Mouse (Mus musculus): Measurements from ENCODE around the gene Rps16. TPM values are rescaled to one million over a fixed set of nuclear protein-coding genes. Genes with fewer than 3 reads are reported as not detected.

Gene Rps16
- total and polyA plus RNA-seq, 2 experiments from 2014 or later: 158 to 536 TPM

DNA sequence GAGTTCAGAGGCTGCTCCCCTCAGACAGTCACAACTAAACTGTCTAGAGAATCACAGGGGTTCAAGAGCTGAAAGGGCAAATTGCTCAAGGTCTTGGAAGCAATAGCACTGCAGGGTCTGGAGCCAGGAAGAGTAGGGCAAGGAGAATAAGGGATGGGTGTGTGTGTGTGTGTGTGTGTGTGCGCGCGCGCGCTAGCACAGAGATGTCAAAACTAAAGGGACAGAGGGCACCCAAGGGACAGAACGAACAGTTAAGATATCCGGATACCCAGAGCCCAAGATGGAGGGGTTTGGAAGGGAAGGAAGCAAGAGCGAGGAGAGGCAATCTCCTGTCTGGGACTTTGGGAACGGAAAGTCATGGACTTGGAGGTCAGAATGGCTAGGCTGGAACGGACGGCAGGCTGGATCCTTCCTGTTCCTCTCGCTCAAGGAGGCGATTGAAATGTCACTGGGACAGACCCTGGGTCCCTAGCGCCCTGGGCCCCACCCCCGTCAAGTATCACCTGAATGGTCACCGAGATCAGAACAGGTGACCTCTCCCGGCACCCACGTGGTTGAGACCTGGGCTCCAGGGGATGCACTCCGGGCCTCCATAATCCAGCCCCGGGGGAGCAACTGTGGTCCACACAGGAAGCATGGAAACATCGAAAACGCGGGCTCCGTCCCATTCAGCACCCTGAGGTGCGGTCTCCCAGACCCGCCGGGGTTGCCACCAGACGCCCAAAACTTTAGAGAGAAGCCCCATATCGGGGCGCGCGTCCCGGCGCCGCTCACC is 39.1 kb upstream of the Rps16 start:
- Histone ChIP-seq H3K4me2 (ENCODE audit: low read depth, low read length, poor library complexity, severe bottlenecking) (peak overlapping the region; percentile 67), H3K27me3 (ENCODE audit: insufficient read depth, low read length) (no peaks in the 10 kb centered on the region), H3K36me3 (ENCODE audit: insufficient read depth, low read length) (peaks cover 53% of the 10 kb centered on the region), H3K9me3 (ENCODE audit: low read length) (no peaks in the 10 kb centered on the region), H3K27ac (ENCODE audit: low read depth, low read length) (peak overlapping the region; percentile 58; the same call in 1 of the 2 replicates), H3K4me3 (ENCODE audit: low read depth, low read length) (peak overlapping the region; percentile 71), H3K9ac (replicated peaks; ENCODE audit: low read length, poor library complexity, severe bottlenecking) (peak overlapping the region; percentile 75), H3K4me1 (ENCODE audit: insufficient read depth, low read length) (no peaks in the 10 kb centered on the region)
- no peak for DNase-seq (ENCODE audit: low spot score)
- ATAC-seq (ENCODE audit: low FRiP score): peak; percentile 76
- TF ChIP-seq CTCF (IDR thresholded peaks at IDR 0.05): no peak
- 6% methylated on average over 35 of the region's 35 CpGs for WGBS

DNA sequence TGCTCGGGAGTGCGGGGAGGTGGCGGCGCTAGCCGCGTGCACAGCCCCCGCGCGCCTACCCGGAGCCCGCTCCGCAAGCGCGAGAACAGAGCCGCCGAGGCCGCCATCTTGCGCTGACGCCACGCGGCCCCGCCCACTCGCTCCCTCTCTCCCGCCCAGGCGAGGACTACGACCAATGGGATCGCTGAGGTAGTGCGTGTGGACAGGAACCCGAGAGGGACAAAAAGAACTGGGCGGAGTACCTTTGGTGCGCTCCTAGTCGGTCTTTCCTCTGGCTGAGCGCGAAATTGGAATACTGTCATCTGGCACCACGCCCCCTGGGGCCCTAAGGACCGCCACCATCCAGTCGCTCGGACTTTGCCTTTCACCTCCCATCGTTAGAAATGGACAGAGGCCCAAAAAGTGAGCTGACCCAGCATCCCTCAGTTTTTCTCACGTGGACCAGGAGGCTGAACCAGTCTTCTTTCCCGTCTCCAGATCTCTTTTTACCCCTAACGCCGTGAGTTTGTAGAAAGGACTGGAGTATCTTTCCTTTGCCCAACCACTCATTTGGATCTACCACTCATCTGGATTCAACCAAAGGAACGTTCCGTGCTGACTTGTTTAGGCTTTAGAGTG is 38.4 kb upstream of the Rps16 start, which contains the start of gene Timm50:
TSS of gene Timm50 (minus strand) at position 147 of the 618 bp plus-strand sequence.
- TF ChIP-seq CTCF (IDR thresholded peaks at IDR 0.05): peak; percentile 24
- ATAC-seq (ENCODE audit: low FRiP score) (peak; percentile 95), DNase-seq (ENCODE audit: low spot score) (peak; percentile 98)
- Histone ChIP-seq H3K27ac (ENCODE audit: low read depth, low read length) (peak within 1 kb of the TSS; percentile 58; the same call in 1 of the 2 replicates), H3K9me3 (ENCODE audit: low read length) (no peaks in the 10 kb centered on the region), H3K4me1 (ENCODE audit: insufficient read depth, low read length) (no peaks in the 10 kb centered on the region), H3K36me3 (ENCODE audit: insufficient read depth, low read length) (peaks cover 53% of the 10 kb centered on the region), H3K9ac (replicated peaks; ENCODE audit: low read length, poor library complexity, severe bottlenecking) (peak within 1 kb of the TSS; percentile 75), H3K27me3 (ENCODE audit: insufficient read depth, low read length) (no peaks in the 10 kb centered on the region), H3K4me3 (ENCODE audit: low read depth, low read length) (peak within 1 kb of the TSS; percentile 71), H3K4me2 (ENCODE audit: low read depth, low read length, poor library complexity, severe bottlenecking) (peak within 1 kb of the TSS; percentile 67)
- WGBS: under 1% methylated on average over 42 of the region's 45 CpGs

DNA sequence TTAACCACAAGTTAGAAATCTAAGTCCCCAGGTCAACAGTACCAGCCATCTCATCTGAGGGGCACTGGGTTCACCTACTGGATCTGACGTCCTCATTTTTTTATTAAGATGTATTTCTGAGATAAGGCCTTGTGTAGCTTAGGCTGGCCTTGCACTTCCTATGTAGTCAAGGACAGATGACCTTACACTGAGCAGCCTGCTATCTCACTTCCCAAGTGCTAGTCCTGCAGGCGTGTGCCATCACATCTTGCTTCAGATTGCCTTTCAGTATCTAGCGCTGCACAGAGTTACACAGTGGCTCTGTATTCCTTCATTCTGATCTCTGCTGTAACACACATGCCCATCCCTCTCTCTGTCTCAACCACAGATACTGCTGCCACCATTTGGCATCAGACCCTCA is 32.4 kb upstream of the Rps16 start:
- Histone ChIP-seq H3K4me2 (ENCODE audit: low read depth, low read length, poor library complexity, severe bottlenecking) (no peak overlapping the region), H3K4me1 (ENCODE audit: insufficient read depth, low read length) (no peaks in the 10 kb centered on the region), H3K27me3 (ENCODE audit: insufficient read depth, low read length) (no peaks in the 10 kb centered on the region), H3K4me3 (ENCODE audit: low read depth, low read length) (no peak overlapping the region), H3K9ac (replicated peaks; ENCODE audit: low read length, poor library complexity, severe bottlenecking) (no peak overlapping the region), H3K27ac (ENCODE audit: low read depth, low read length) (no peak overlapping the region), H3K9me3 (ENCODE audit: low read length) (no peaks in the 10 kb centered on the region), H3K36me3 (ENCODE audit: insufficient read depth, low read length) (peaks cover 77% of the 10 kb centered on the region)
- no peak for TF ChIP-seq CTCF (IDR thresholded peaks at IDR 0.05)
- no peak for ATAC-seq (ENCODE audit: low FRiP score)
- DNase-seq (ENCODE audit: low spot score): no peak
- 86% methylated on average over 3 of the region's 3 CpGs for WGBS

DNA sequence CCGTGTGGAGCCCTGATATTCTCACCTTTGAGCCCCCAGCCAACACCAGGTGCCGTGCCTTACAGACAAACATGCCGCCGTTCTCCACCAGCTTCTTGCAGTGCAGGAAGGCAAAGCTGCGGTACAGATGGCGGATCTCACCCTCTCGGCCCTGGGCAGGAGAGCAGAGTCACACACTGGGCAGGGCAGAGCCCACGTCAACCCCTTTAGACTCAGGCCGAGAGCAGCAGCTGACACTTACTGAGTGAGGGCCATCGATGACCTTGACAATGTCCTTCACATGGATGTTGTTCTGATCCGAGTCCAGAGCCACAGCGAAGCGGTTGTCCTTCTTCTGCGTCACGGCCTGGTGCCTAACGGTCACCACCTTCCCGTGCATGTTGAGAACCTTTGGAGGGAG is 31.7 kb upstream of the Rps16 start:
- no peak overlapping the region for H3K9ac ChIP-seq (replicated peaks; ENCODE audit: low read length, poor library complexity, severe bottlenecking)
- no peaks in the 10 kb centered on the region for H3K27me3 ChIP-seq (ENCODE audit: insufficient read depth, low read length)
- H3K9me3 ChIP-seq (ENCODE audit: low read length): no peaks in the 10 kb centered on the region
- no peak overlapping the region for H3K4me3 ChIP-seq (ENCODE audit: low read depth, low read length)
- DNase-seq (ENCODE audit: low spot score) (no peak), ATAC-seq (ENCODE audit: low FRiP score) (no peak)
- WGBS: 94% methylated on average over 17 of the region's 17 CpGs
- H3K27ac ChIP-seq (ENCODE audit: low read depth, low read length): no peak overlapping the region
- peaks cover 84% of the 10 kb centered on the region for H3K36me3 ChIP-seq (ENCODE audit: insufficient read depth, low read length)
- H3K4me1 ChIP-seq (ENCODE audit: insufficient read depth, low read length): no peaks in the 10 kb centered on the region
- no peak overlapping the region for H3K4me2 ChIP-seq (ENCODE audit: low read depth, low read length, poor library complexity, severe bottlenecking)
- no peak for TF ChIP-seq CTCF (IDR thresholded peaks at IDR 0.05)

DNA sequence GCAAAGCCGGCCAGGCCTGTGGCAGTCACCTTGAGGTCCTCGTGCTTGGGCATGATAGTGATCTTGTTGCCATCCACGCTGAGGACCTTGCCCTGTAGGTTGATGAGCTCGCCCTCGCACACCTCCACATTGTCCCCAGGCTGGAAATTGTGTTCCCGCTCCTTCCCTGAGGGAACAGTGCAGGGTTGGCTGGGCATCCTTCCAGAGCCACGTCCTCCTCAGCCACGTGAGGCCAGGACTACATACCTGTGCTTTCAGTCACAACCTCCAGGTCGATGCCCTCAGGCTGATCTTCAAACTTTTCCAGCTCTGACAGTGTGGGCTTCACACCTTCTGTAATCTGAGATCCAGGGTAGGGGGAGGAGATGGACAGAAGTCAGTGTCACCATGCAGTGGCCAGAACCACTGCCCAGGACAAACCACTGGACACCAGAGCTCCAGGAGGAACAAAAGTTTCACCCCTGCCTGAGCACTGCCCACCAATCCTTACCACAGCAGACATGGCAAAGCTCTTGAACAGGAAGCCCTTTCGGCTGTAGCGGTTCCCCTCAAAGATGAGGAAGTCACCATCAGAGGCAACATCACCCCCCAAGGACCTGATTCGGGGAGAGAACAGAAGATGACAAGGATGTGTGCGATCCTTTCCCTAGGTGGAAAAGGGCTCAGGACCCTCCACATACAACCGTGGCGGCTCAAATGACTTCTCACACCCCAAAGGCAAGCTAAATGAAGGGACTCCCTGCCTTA is 28.3 kb upstream of the Rps16 start:
- DNase-seq (ENCODE audit: low spot score) (no peak), ATAC-seq (ENCODE audit: low FRiP score) (no peak)
- H3K9me3 ChIP-seq (ENCODE audit: low read length): no peaks in the 10 kb centered on the region
- 95% methylated on average over 15 of the region's 15 CpGs for WGBS
- H3K4me2 ChIP-seq (ENCODE audit: low read depth, low read length, poor library complexity, severe bottlenecking): no peak overlapping the region
- no peak overlapping the region for H3K4me3 ChIP-seq (ENCODE audit: low read depth, low read length)
- TF ChIP-seq CTCF (IDR thresholded peaks at IDR 0.05): no peak
- H3K27me3 ChIP-seq (ENCODE audit: insufficient read depth, low read length): no peaks in the 10 kb centered on the region
- H3K9ac ChIP-seq (replicated peaks; ENCODE audit: low read length, poor library complexity, severe bottlenecking): no peak overlapping the region
- peaks cover 78% of the 10 kb centered on the region for H3K36me3 ChIP-seq (ENCODE audit: insufficient read depth, low read length)
- no peak overlapping the region for H3K27ac ChIP-seq (ENCODE audit: low read depth, low read length)
- H3K4me1 ChIP-seq (ENCODE audit: insufficient read depth, low read length): no peaks in the 10 kb centered on the region

All from midbrain, postnatal 0 days (tissue).